Mouse (Mus musculus): Measurements from ENCODE around the gene Gm9376. TPM values are rescaled to one million over a fixed set of nuclear protein-coding genes. Genes with fewer than 3 reads are reported as not detected.

The Gm9376 gene
- polyA plus RNA-seq, 2 experiments = not detected

GRCm38 (mm10) chr14:118253381-118253780 is 13.4 kb upstream of the Gm9376 start:
- H3K9ac ChIP-seq (ENCODE audit: low read depth, low read length, severe bottlenecking) = no peak overlapping the region
- H3K27ac ChIP-seq (replicated peaks; ENCODE audit: low read depth, low read length) = no peak overlapping the region
- no peaks in the 10 kb centered on the region for H3K36me3 ChIP-seq (ENCODE audit: control insufficient read depth, insufficient read depth, low read length)
- H3K4me3 ChIP-seq (replicated peaks; ENCODE audit: low read length) = no peak overlapping the region
- ATAC-seq (ENCODE audit: low FRiP score, low read depth) = no peak
- no peak overlapping the region for H3K4me2 ChIP-seq (replicated peaks; ENCODE audit: low read depth, low read length, severe bottlenecking)
- H3K9me3 ChIP-seq (ENCODE audit: control insufficient read depth, low read length) = no peaks in the 10 kb centered on the region
- no peaks in the 10 kb centered on the region for H3K4me1 ChIP-seq (ENCODE audit: control insufficient read depth, insufficient read depth, low read length)
- 84% methylated on average over 6 of the region's 6 CpGs for WGBS
- DNase-seq (ENCODE audit: low spot score) = no peak
- no peaks in the 10 kb centered on the region for H3K27me3 ChIP-seq (ENCODE audit: control insufficient read depth, insufficient read depth, low read length)
- TF ChIP-seq POLR2A (IDR thresholded peaks at IDR 0.05; ENCODE audit: borderline replicate concordance, extremely low read depth, insufficient read depth, insufficient read length) = no peak

GRCm38 (mm10) chr14:118268849-118269248 is 2.1 kb downstream of the Gm9376 start:
- H3K9ac ChIP-seq (ENCODE audit: low read depth, low read length, severe bottlenecking) = no peak overlapping the region
- no peaks in the 10 kb centered on the region for H3K36me3 ChIP-seq (ENCODE audit: control insufficient read depth, insufficient read depth, low read length)
- no peaks in the 10 kb centered on the region for H3K27me3 ChIP-seq (ENCODE audit: control insufficient read depth, insufficient read depth, low read length)
- H3K4me1 ChIP-seq (ENCODE audit: control insufficient read depth, insufficient read depth, low read length) = no peaks in the 10 kb centered on the region
- ATAC-seq (ENCODE audit: low FRiP score, low read depth) = no peak
- no peak overlapping the region for H3K27ac ChIP-seq (replicated peaks; ENCODE audit: low read depth, low read length)
- TF ChIP-seq POLR2A (IDR thresholded peaks at IDR 0.05; ENCODE audit: borderline replicate concordance, extremely low read depth, insufficient read depth, insufficient read length) = no peak
- H3K4me3 ChIP-seq (replicated peaks; ENCODE audit: low read length) = no peak overlapping the region
- 82% methylated on average over 4 of the region's 4 CpGs for WGBS
- no peaks in the 10 kb centered on the region for H3K9me3 ChIP-seq (ENCODE audit: control insufficient read depth, low read length)
- no peak overlapping the region for H3K4me2 ChIP-seq (replicated peaks; ENCODE audit: low read depth, low read length, severe bottlenecking)
- no peak for DNase-seq (ENCODE audit: low spot score)

GRCm38 (mm10) chr14:118272594-118273555 is 6.1 kb downstream of the Gm9376 start:
- Histone ChIP-seq H3K27me3 (ENCODE audit: control insufficient read depth, insufficient read depth, low read length) (no peaks in the 10 kb centered on the region), H3K4me2 (replicated peaks; ENCODE audit: low read depth, low read length, severe bottlenecking) (no peak overlapping the region), H3K9ac (ENCODE audit: low read depth, low read length, severe bottlenecking) (no peak overlapping the region), H3K4me1 (ENCODE audit: control insufficient read depth, insufficient read depth, low read length) (no peaks in the 10 kb centered on the region), H3K36me3 (ENCODE audit: control insufficient read depth, insufficient read depth, low read length) (no peaks in the 10 kb centered on the region), H3K9me3 (ENCODE audit: control insufficient read depth, low read length) (no peaks in the 10 kb centered on the region), H3K4me3 (replicated peaks; ENCODE audit: low read length) (no peak overlapping the region), H3K27ac (replicated peaks; ENCODE audit: low read depth, low read length) (no peak overlapping the region)
- no peak for DNase-seq (ENCODE audit: low spot score)
- no peak for TF ChIP-seq POLR2A (IDR thresholded peaks at IDR 0.05; ENCODE audit: borderline replicate concordance, extremely low read depth, insufficient read depth, insufficient read length)
- ATAC-seq (ENCODE audit: low FRiP score, low read depth) = no peak
- 86% methylated on average over 6 of the region's 6 CpGs for WGBS

GRCm38 (mm10) chr14:118277704-118278498 is 11.1 kb downstream of the Gm9376 start:
- H3K9ac ChIP-seq (ENCODE audit: low read depth, low read length, severe bottlenecking) = no peak overlapping the region
- ATAC-seq (ENCODE audit: low FRiP score, low read depth) (no peak), DNase-seq (ENCODE audit: low spot score) (no peak)
- H3K4me1 ChIP-seq (ENCODE audit: control insufficient read depth, insufficient read depth, low read length) = no peaks in the 10 kb centered on the region
- no peaks in the 10 kb centered on the region for H3K36me3 ChIP-seq (ENCODE audit: control insufficient read depth, insufficient read depth, low read length)
- H3K27me3 ChIP-seq (ENCODE audit: control insufficient read depth, insufficient read depth, low read length) = no peaks in the 10 kb centered on the region
- peaks cover 9% of the 10 kb centered on the region; the same call in 1 of the 2 replicates for H3K9me3 ChIP-seq (ENCODE audit: control insufficient read depth, low read length)
- 80% methylated on average over 7 of the region's 7 CpGs for whole genome bisulfite sequencing
- H3K4me3 ChIP-seq (replicated peaks; ENCODE audit: low read length) = no peak overlapping the region
- no peak overlapping the region for H3K27ac ChIP-seq (replicated peaks; ENCODE audit: low read depth, low read length)
- no peak overlapping the region for H3K4me2 ChIP-seq (replicated peaks; ENCODE audit: low read depth, low read length, severe bottlenecking)
- TF ChIP-seq POLR2A (IDR thresholded peaks at IDR 0.05; ENCODE audit: borderline replicate concordance, extremely low read depth, insufficient read depth, insufficient read length) = no peak

- Histone ChIP-seq H3K4me2 (replicated peaks; ENCODE audit: low read depth, low read length, severe bottlenecking) (no peak overlapping the region), H3K4me1 (ENCODE audit: control insufficient read depth, insufficient read depth, low read length) (0 out of 2 replicates have a peak, but pooled peaks cover 3% of the 10 kb centered on the region), H3K9ac (ENCODE audit: low read depth, low read length, severe bottlenecking) (no peak overlapping the region), H3K9me3 (ENCODE audit: control insufficient read depth, low read length) (peaks cover 9% of the 10 kb centered on the region; the same call in 1 of the 2 replicates), H3K4me3 (replicated peaks; ENCODE audit: low read length) (no peak overlapping the region), H3K36me3 (ENCODE audit: control insufficient read depth, insufficient read depth, low read length) (no peaks in the 10 kb centered on the region), H3K27ac (replicated peaks; ENCODE audit: low read depth, low read length) (no peak overlapping the region), H3K27me3 (ENCODE audit: control insufficient read depth, insufficient read depth, low read length) (no peaks in the 10 kb centered on the region)
- 70% methylated on average over 3 of the region's 3 CpGs for WGBS
- ATAC-seq (ENCODE audit: low FRiP score, low read depth) (no peak), DNase-seq (ENCODE audit: low spot score) (no peak)
- no peak for TF ChIP-seq POLR2A (IDR thresholded peaks at IDR 0.05; ENCODE audit: borderline replicate concordance, extremely low read depth, insufficient read depth, insufficient read length)
These were observed 15.5 kb downstream of the Gm9376 start for GRCm38 (mm10) chr14:118282272-118282671.
